Mouse (Mus musculus): Measurements from ENCODE around the gene Wdr34. TPM values are rescaled to one million over a fixed set of nuclear protein-coding genes. Genes with fewer than 3 reads are reported as not detected.

The Wdr34 gene
- total and polyA plus RNA-seq, 3 experiments: 9.6 to 38.4 (median 15.1) TPM

DNA sequence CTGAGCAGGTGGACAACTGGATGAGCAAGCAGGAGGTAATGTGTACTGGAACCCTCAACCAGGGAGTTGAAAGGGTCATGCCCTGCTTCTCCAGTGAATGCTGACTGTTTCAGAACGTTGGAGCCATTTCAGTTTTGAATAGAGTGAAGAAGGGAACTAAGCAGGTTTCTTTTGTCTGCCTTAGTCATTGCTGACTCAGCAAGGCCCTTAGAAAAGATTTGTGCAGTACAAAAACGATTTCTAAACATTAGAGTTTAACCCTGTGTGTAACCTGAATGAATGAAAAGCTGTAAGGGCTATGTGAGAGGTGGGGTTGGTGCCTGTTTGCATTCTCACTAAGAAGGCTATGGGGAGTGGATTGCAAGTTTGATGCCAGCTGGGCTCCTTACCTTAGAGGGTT is 56.7 kb downstream of the Wdr34 start:
- peaks cover 9% of the 10 kb centered on the region for H3K36me3 ChIP-seq (replicated peaks)
- DNase-seq (ENCODE audit: low spot score) (no peak), ATAC-seq (ENCODE audit: extremely low read depth, insufficient number of reproducible peaks, low FRiP score, poor library complexity, severe bottlenecking) (no peak)
- TF ChIP-seq TAL1 (conservative IDR thresholded peaks at IDR 0.05; ENCODE audit: low read depth, low read length): no peak
- TF ChIP-seq GATA1 (IDR thresholded peaks at IDR 0.05; ENCODE audit: borderline replicate concordance, low read length): no peak
- no peak for TF ChIP-seq GATA2 (IDR thresholded peaks at IDR 0.05; ENCODE audit: borderline replicate concordance, low read depth, low read length)
- TF ChIP-seq POLR2AphosphoS5 (IDR thresholded peaks at IDR 0.05; ENCODE audit: insufficient replicate concordance, low read depth, low read length): no peak
- no peak for TF ChIP-seq CTCF (IDR thresholded peaks at IDR 0.05; ENCODE audit: low read depth, low read length)
- H3K9me3 ChIP-seq (replicated peaks): no peaks in the 10 kb centered on the region
- no peaks in the 10 kb centered on the region for H3K4me1 ChIP-seq (ENCODE audit: insufficient read depth, low read depth, low read length)
- no peak overlapping the region for H3K4me3 ChIP-seq (ENCODE audit: low read depth, low read length)
- peaks cover 27% of the 10 kb centered on the region for H3K27me3 ChIP-seq (ENCODE audit: insufficient read depth, low read length)

Other genes with a start within 250 kb of the Wdr34 start
- 4.2 and 9.0 TPM in 2 replicates for gene Slc27a4, start 246.2 kb downstream of the Wdr34 start, total RNA-seq (2014; fragmentation: Nextera tagmentation)
- gene Slc27a4, start 246.2 kb downstream of the Wdr34 start, total RNA-seq (2017): 5.5 and 8.6 TPM in 2 replicates
- 5.7 and 6.7 TPM in 2 replicates for gene Slc27a4, start 246.2 kb downstream of the Wdr34 start, polyA plus RNA-seq (2012)
- 10.3 and 15.2 TPM in 2 replicates for gene Urm1, start 228.8 kb downstream of the Wdr34 start, total RNA-seq (2014; fragmentation: Nextera tagmentation)
- gene Urm1, start 228.8 kb downstream of the Wdr34 start, total RNA-seq (2017): 19.9 and 23.8 TPM in 2 replicates
- 43.5 and 71.3 TPM in 2 replicates for gene Urm1, start 228.8 kb downstream of the Wdr34 start, polyA plus RNA-seq (2012)
- gene Cercam, start 179.7 kb downstream of the Wdr34 start, total RNA-seq (2014; fragmentation: Nextera tagmentation): 22.2 and 23.6 TPM in 2 replicates
- gene Cercam, start 179.7 kb downstream of the Wdr34 start, total RNA-seq (2017): 2.9 and 5.1 TPM in 2 replicates
- 17.6 and 21.1 TPM in 2 replicates for gene Cercam, start 179.7 kb downstream of the Wdr34 start, polyA plus RNA-seq (2012)
- 72.5 and 158 TPM in 2 replicates for gene Odf2, start 159.7 kb downstream of the Wdr34 start, total RNA-seq (2014; fragmentation: Nextera tagmentation)
- gene Odf2, start 159.7 kb downstream of the Wdr34 start, total RNA-seq (2017): 64.6 and 70.9 TPM in 2 replicates
- 16.0 and 24.1 TPM in 2 replicates for gene Odf2, start 159.7 kb downstream of the Wdr34 start, polyA plus RNA-seq (2012)
- 42.1 and 52.2 TPM in 2 replicates for gene Gle1, start 113.5 kb downstream of the Wdr34 start, total RNA-seq (2014; fragmentation: Nextera tagmentation)
- 57.2 and 61.6 TPM in 2 replicates for gene Gle1, start 113.5 kb downstream of the Wdr34 start, total RNA-seq (2017)
- gene Gle1, start 113.5 kb downstream of the Wdr34 start, polyA plus RNA-seq (2012): 42.5 and 62.3 TPM in 2 replicates
- gene Sptan1, start 83.3 kb downstream of the Wdr34 start, total RNA-seq (2014; fragmentation: Nextera tagmentation): 25.6 and 25.7 TPM in 2 replicates
- gene Sptan1, start 83.3 kb downstream of the Wdr34 start, total RNA-seq (2017): 49.4 and 53.2 TPM in 2 replicates
- gene Sptan1, start 83.3 kb downstream of the Wdr34 start, polyA plus RNA-seq (2012): 8.8 and 9.3 TPM in 2 replicates
- 751 and 948 TPM in 2 replicates for gene Set, start 8.5 kb upstream of the Wdr34 start, total RNA-seq (2014; fragmentation: Nextera tagmentation)
- 667 and 849 TPM in 2 replicates for gene Set, start 8.5 kb upstream of the Wdr34 start, total RNA-seq (2017)
- gene Set, start 8.5 kb upstream of the Wdr34 start, polyA plus RNA-seq (2012): 806 and 885 TPM in 2 replicates
- 1.6 and 2.4 TPM in 2 replicates for gene Pkn3, start 28.8 kb upstream of the Wdr34 start, total RNA-seq (2014; fragmentation: Nextera tagmentation)
- 4.5 and 5.9 TPM in 2 replicates for gene Pkn3, start 28.8 kb upstream of the Wdr34 start, total RNA-seq (2017)
- 13.3 and 14.5 TPM in 2 replicates for gene Pkn3, start 28.8 kb upstream of the Wdr34 start, polyA plus RNA-seq (2012)
- gene Zdhhc12, start 44.8 kb upstream of the Wdr34 start, total RNA-seq (2014; fragmentation: Nextera tagmentation): 25.4 and 29.4 TPM in 2 replicates
- 9.5 and 10.3 TPM in 2 replicates for gene Zdhhc12, start 44.8 kb upstream of the Wdr34 start, total RNA-seq (2017)
- 31.0 and 31.4 TPM in 2 replicates for gene Zdhhc12, start 44.8 kb upstream of the Wdr34 start, polyA plus RNA-seq (2012)
- gene Zer1, start 75.7 kb upstream of the Wdr34 start, total RNA-seq (2014; fragmentation: Nextera tagmentation): 25.1 and 25.8 TPM in 2 replicates
- 9.7 and 10.4 TPM in 2 replicates for gene Zer1, start 75.7 kb upstream of the Wdr34 start, total RNA-seq (2017)
- 13.2 and 18.9 TPM in 2 replicates for gene Zer1, start 75.7 kb upstream of the Wdr34 start, polyA plus RNA-seq (2012)
- gene Tbc1d13, start 84.9 kb upstream of the Wdr34 start, total RNA-seq (2014; fragmentation: Nextera tagmentation): 30.2 and 38.6 TPM in 2 replicates
- 38.0 and 38.5 TPM in 2 replicates for gene Tbc1d13, start 84.9 kb upstream of the Wdr34 start, total RNA-seq (2017)
- 24.5 and 25.2 TPM in 2 replicates for gene Tbc1d13, start 84.9 kb upstream of the Wdr34 start, polyA plus RNA-seq (2012)
- 1.1 and 2.4 TPM in 2 replicates for gene Endog, start 122.6 kb upstream of the Wdr34 start, total RNA-seq (2014; fragmentation: Nextera tagmentation)
- gene Endog, start 122.6 kb upstream of the Wdr34 start, total RNA-seq (2017): 7.8 and 8.3 TPM in 2 replicates
- 36.0 and 43.2 TPM in 2 replicates for gene Endog, start 122.6 kb upstream of the Wdr34 start, polyA plus RNA-seq (2012)
- 20.3 and 24.2 TPM in 2 replicates for gene Spout1, start 129.6 kb upstream of the Wdr34 start, total RNA-seq (2014; fragmentation: Nextera tagmentation)
- gene Spout1, start 129.6 kb upstream of the Wdr34 start, total RNA-seq (2017): 24.6 and 27.0 TPM in 2 replicates
- gene Spout1, start 129.6 kb upstream of the Wdr34 start, polyA plus RNA-seq (2012): 51.3 and 57.0 TPM in 2 replicates
- gene Kyat1, start 157.0 kb upstream of the Wdr34 start, total RNA-seq (2014; fragmentation: Nextera tagmentation): 10.6 and 12.3 TPM in 2 replicates
- gene Kyat1, start 157.0 kb upstream of the Wdr34 start, total RNA-seq (2017): 10.0 and 12.3 TPM in 2 replicates
- 4.7 and 13.7 TPM in 2 replicates for gene Kyat1, start 157.0 kb upstream of the Wdr34 start, polyA plus RNA-seq (2012)
- gene Lrrc8a, start 188.8 kb upstream of the Wdr34 start, total RNA-seq (2014; fragmentation: Nextera tagmentation): 21.7 and 22.4 TPM in 2 replicates
- 6.7 and 7.4 TPM in 2 replicates for gene Lrrc8a, start 188.8 kb upstream of the Wdr34 start, total RNA-seq (2017)
- gene Lrrc8a, start 188.8 kb upstream of the Wdr34 start, polyA plus RNA-seq (2012): 3.3 and 5.0 TPM in 2 replicates
- gene Gm28035, start 191.7 kb upstream of the Wdr34 start, total RNA-seq (2014; fragmentation: Nextera tagmentation): 1.8 and 2.6 TPM in 2 replicates
- gene Gm28035, start 191.7 kb upstream of the Wdr34 start, total RNA-seq (2017): 0.12 TPM in 1 of 2 replicates, not detected in the other
- gene Gm28035, start 191.7 kb upstream of the Wdr34 start, polyA plus RNA-seq (2012): 3.3 and 4.2 TPM in 2 replicates
- 24.6 and 27.5 TPM in 2 replicates for gene Phyhd1, start 217.3 kb upstream of the Wdr34 start, total RNA-seq (2014; fragmentation: Nextera tagmentation)
- gene Phyhd1, start 217.3 kb upstream of the Wdr34 start, total RNA-seq (2017): 0.66 and 0.93 TPM in 2 replicates
- 1.4 and 1.8 TPM in 2 replicates for gene Phyhd1, start 217.3 kb upstream of the Wdr34 start, polyA plus RNA-seq (2012)
- not detected in 2 replicates for gene Gm28038, start 232.2 kb upstream of the Wdr34 start, total RNA-seq (2014; fragmentation: Nextera tagmentation)
- gene Gm28038, start 232.2 kb upstream of the Wdr34 start, total RNA-seq (2017): not detected in 2 replicates
- not detected in 2 replicates for gene Gm28038, start 232.2 kb upstream of the Wdr34 start, polyA plus RNA-seq (2012)
- 5.0 TPM in 2 replicates for gene Dolk, start 237.5 kb upstream of the Wdr34 start, total RNA-seq (2014; fragmentation: Nextera tagmentation)
- 16.1 and 16.9 TPM in 2 replicates for gene Dolk, start 237.5 kb upstream of the Wdr34 start, total RNA-seq (2017)
- 6.1 and 7.2 TPM in 2 replicates for gene Dolk, start 237.5 kb upstream of the Wdr34 start, polyA plus RNA-seq (2012)
- gene Nup188, start 237.5 kb upstream of the Wdr34 start, total RNA-seq (2014; fragmentation: Nextera tagmentation): 62.8 and 77.7 TPM in 2 replicates
- gene Nup188, start 237.5 kb upstream of the Wdr34 start, total RNA-seq (2017): 22.1 and 24.4 TPM in 2 replicates
- gene Nup188, start 237.5 kb upstream of the Wdr34 start, polyA plus RNA-seq (2012): 89.5 and 106 TPM in 2 replicates